Mouse (Mus musculus): ENCODE measurements around the gene Psmd12. TPM values are rescaled to one million over a fixed set of nuclear protein-coding genes. Genes with fewer than 3 reads are reported as not detected.

Psmd12 gene
- polyA plus RNA-seq, 1 experiment from 2014 or later, result 101 TPM

DNA sequence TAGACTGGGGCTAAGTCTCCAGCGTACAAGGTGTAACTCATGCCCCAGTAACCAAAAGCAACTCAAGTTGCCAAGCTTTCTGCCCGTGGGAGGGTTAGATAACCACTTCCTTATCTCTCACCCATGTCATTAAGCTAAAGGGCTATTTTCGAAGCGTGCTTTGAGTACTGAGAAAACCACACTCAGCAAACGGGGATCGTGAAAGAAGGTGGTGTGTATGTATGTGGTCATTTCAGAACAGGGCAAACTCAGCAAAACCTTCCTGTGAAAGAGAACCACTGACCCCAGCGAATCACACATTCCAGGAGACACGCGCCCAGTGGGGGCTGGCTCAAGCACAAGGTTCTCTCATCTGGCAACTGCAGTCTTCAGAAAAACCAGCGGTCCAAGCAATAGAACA, 28.2 kb upstream of the Psmd12 start:
- Histone ChIP-seq H3K36me3 (ENCODE audit: inconsistent target) (no peaks in the 10 kb centered on the region), H3K27ac (peak overlapping the region; percentile 19; the same call in 1 of the 2 replicates), H3K79me2 (ENCODE audit: inconsistent target) (peaks cover 74% of the 10 kb centered on the region; the same call in 1 of the 2 replicates), H3K4me3 (ENCODE audit: inconsistent target) (no peak overlapping the region)
- 4% methylated on average over 9 of the region's 10 CpGs for WGBS (ENCODE audit: missing documents)

DNA sequence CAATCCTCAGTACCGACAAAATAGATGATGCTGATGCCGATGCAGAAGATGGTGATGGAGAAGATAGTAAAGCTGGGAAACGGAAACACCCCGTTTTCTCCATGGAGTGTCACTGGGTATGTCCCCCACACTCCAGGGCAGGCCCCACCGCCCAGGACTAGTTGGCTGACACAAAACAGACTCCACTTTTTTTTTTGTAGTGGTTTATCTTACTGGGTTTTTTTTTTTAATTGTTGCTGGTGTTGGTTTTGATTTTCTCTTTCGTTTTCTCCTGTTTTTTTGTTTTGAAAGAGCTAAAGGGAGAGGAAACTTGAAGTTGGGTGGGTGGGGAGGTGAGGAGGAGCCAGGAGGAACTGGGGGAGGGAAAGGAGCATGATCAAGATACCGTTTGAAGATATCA, 27.2 kb upstream of the Psmd12 start:
- no peak overlapping the region for H3K27ac ChIP-seq
- H3K79me2 ChIP-seq (ENCODE audit: inconsistent target), result peaks cover 73% of the 10 kb centered on the region; the same call in 1 of the 2 replicates
- 64% methylated on average over 7 of the region's 7 CpGs for WGBS (ENCODE audit: missing documents)
- no peak overlapping the region for H3K4me3 ChIP-seq (ENCODE audit: inconsistent target)
- H3K36me3 ChIP-seq (ENCODE audit: inconsistent target), result no peaks in the 10 kb centered on the region

DNA sequence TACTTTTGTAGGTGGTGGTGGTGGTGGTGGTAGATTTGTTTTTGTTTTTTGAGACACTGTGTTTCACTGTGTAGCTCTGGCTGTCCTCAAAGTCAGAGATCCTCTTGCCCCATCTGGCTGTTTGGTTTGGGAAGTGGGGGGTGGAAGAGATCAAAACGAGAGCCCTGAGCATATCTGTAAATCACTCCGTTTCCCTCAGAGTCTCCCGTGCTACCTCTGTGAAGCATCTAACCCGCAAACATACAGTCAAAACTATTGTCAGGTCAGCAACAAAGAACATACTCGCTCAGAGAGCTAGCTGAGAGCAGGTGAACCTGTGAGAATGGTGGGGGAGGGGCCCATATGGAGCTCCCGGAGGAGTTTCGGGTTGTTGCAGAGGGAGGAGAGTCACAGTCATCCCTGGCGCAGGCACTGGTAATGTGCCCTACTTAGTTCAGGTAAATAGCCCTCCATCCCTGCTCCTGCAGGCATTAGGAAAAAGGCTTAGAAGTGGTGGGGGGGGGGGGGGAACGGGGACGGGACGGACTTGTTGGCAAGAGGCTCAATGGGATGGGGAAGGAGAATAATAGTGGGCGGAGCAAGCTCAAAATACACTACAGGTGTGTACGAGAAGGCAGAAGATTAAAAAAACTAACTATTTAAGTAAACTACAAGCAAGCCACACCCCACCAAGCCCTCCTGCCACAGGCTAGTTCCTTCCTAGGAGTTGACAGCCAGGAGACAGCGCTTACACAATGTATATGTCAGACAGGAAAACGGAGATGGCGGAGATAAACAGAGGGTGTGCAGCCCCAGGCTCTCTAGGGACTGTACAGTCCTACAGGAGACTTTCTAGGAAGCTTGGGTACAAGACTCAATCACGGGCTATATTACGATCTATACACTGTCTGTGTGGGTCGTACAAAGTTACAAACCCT, 24.5 kb upstream of the Psmd12 start:
- no peaks in the 10 kb centered on the region for H3K36me3 ChIP-seq (ENCODE audit: inconsistent target)
- H3K79me2 ChIP-seq (ENCODE audit: inconsistent target), result peaks cover 67% of the 10 kb centered on the region; the same call in 1 of the 2 replicates
- no peak overlapping the region for H3K27ac ChIP-seq
- 45% methylated on average over 19 of the region's 19 CpGs for WGBS (ENCODE audit: missing documents)
- H3K4me3 ChIP-seq (ENCODE audit: inconsistent target), result no peak overlapping the region

DNA sequence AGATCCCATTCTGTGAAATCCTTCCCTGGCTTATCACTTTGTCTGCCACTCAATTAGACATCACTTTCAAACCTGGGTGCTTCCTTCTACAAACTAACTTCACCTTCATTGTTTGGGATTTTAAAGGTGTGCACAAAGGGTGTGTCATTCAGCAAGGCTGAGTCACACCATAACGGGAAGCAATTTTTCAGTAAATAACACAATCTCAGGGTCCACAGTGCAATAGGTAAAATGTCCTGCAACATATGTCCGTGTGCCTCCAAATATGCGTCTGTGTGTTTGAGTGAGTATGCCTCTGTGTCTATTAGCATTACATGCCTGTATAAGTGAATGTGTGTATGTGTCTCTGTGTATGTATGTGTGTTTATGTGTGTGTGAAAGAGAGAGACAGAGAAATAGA, 22.0 kb upstream of the Psmd12 start:
- WGBS (ENCODE audit: missing documents), result 90% methylated on average over 3 of the region's 3 CpGs
- Histone ChIP-seq H3K36me3 (ENCODE audit: inconsistent target) (no peaks in the 10 kb centered on the region), H3K4me3 (ENCODE audit: inconsistent target) (no peak overlapping the region), H3K27ac (no peak overlapping the region), H3K79me2 (ENCODE audit: inconsistent target) (peaks cover 83% of the 10 kb centered on the region)

DNA sequence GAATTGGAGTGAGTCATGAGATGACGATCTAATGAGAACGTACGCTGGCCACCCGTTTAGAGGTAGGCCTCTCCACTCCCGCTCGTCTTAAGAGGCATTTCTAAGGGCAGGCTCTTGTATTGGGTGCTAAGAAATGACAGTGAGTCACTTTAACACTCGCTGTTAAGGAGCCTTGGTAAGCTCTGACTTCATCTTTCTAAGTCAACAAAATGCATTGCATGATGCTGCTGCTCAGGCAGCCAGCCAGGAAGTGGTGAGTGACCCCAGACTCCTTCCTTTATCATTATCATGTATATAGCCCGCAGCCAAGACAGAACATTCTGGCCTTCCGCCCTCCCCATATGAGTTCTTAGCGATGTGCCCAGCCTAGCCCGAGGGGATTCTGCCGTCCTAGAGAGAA, 21.0 kb upstream of the Psmd12 start:
- peaks cover 90% of the 10 kb centered on the region for H3K79me2 ChIP-seq (ENCODE audit: inconsistent target)
- 81% methylated on average over 12 of the region's 12 CpGs for WGBS (ENCODE audit: missing documents)
- no peak overlapping the region for H3K27ac ChIP-seq
- H3K36me3 ChIP-seq (ENCODE audit: inconsistent target), result no peaks in the 10 kb centered on the region
- no peak overlapping the region for H3K4me3 ChIP-seq (ENCODE audit: inconsistent target)

DNA sequence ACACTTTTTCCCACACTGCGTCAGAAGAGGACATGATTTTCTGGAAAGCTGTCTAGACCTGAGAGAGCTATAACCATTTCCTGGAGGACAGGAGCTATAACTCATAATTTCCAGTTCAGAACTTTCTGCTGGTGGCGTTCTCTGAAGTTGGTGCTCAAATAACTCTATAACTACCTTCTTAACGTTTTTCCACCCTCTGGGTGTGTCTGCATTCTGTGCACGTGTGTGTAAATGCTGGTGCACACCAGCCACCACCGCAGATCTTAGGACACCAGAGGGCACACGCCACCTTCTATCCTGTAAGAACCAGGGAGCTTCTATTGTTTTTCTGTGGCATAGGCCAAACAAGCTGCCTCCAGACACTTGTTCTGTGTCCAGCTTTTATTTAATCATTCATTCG, 20.3 kb upstream of the Psmd12 start:
- WGBS (ENCODE audit: missing documents), result 88% methylated on average over 7 of the region's 7 CpGs
- Histone ChIP-seq H3K79me2 (ENCODE audit: inconsistent target) (peaks cover 90% of the 10 kb centered on the region), H3K36me3 (ENCODE audit: inconsistent target) (no peaks in the 10 kb centered on the region), H3K27ac (no peak overlapping the region), H3K4me3 (ENCODE audit: inconsistent target) (no peak overlapping the region)

DNA sequence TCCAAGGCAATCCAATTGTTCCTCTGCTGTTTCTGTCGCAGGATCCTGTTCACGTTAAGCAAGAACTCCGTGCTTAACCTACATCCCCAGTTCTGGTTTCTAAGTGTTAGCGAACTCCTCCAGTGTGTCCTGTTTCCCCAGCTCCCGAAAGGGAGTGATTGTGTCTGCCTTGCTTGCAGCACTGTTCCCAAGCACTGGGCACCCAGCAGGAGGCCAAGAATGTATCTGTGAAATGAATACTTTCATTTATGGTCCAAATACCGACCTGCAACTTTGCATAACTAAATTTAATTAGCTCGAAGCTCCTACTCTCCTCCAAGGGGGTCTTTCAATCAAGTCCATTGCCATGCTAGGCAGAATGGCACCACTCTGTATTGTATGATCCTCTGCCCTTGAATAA, 19.5 kb upstream of the Psmd12 start:
- Histone ChIP-seq H3K36me3 (ENCODE audit: inconsistent target) (no peaks in the 10 kb centered on the region), H3K4me3 (ENCODE audit: inconsistent target) (no peak overlapping the region), H3K27ac (no peak overlapping the region), H3K79me2 (ENCODE audit: inconsistent target) (peaks cover 90% of the 10 kb centered on the region)
- WGBS (ENCODE audit: missing documents), result 83% methylated on average over 7 of the region's 7 CpGs

DNA sequence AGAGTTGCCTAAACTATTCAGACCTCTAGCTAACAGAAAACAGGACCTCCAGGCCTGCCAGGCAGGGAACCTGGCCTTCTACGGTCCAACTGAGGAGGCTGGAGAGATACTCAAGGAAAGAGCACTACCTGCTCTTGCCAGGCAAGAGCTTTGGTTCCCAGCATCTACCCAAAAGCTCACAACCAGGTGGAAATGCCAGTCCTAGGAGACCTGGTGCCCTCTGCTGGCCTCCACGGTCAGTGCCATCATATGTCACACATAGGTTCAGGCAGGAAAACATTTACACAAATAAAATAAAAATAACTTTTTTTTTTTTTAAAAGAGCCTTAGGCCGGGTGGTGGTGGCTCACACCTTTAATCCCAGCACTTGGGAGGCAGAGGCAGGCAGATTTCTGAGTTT, 16.8 kb upstream of the Psmd12 start:
- no peak overlapping the region for H3K27ac ChIP-seq
- peaks cover 97% of the 10 kb centered on the region for H3K79me2 ChIP-seq (ENCODE audit: inconsistent target)
- 90% methylated on average over 2 of the region's 3 CpGs for WGBS (ENCODE audit: missing documents)
- no peaks in the 10 kb centered on the region for H3K36me3 ChIP-seq (ENCODE audit: inconsistent target)
- H3K4me3 ChIP-seq (ENCODE audit: inconsistent target), result no peak overlapping the region

DNA sequence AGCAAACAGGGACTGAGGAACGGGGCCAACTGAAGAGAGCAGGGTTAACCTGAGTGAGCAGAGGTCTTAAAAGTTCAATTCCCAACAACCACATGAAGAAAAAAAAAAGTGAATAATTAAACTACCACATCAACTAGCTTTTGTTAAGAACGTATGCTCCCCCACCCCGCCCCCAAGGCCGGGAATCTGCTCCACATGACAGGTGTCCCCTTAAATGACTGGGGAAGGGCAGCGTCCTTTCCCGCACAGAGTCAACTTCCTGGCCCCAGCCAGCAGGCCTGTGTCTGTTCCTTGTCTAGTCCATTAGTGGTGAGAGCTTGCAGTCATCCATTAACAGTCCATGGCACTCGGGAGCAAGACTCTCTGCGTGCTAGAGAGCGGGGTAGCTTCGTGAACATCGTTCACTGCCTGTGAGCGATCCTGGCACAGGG, 16.0 kb upstream of the Psmd12 start:
- H3K27ac ChIP-seq, result no peak overlapping the region
- WGBS (ENCODE audit: missing documents), result 91% methylated on average over 12 of the region's 12 CpGs
- no peaks in the 10 kb centered on the region for H3K36me3 ChIP-seq (ENCODE audit: inconsistent target)
- H3K4me3 ChIP-seq (ENCODE audit: inconsistent target), result no peak overlapping the region
- peaks cover 95% of the 10 kb centered on the region for H3K79me2 ChIP-seq (ENCODE audit: inconsistent target)

DNA sequence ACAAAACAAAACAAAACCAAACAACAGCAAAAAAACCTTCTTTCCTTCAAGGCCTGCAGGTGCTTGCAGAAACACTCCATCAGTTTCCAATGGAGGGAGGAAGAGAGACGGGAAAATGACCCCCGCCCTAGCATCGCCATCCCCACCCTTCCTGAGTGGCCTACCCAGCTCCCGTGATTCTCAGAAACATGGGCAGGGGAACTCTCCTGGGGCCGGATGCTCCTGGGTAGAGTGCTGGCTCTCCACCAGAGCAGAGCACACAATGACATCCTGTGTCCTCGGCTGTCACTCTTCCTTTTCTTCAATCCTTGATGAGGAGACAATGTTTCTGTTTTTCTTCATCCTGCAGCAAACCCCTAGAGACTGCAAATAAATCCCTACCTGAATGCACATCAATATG, 15.1 kb upstream of the Psmd12 start:
- no peak overlapping the region for H3K27ac ChIP-seq
- WGBS (ENCODE audit: missing documents), result 60% methylated on average over 6 of the region's 6 CpGs
- H3K36me3 ChIP-seq (ENCODE audit: inconsistent target), result no peaks in the 10 kb centered on the region
- peaks cover 93% of the 10 kb centered on the region for H3K79me2 ChIP-seq (ENCODE audit: inconsistent target)
- H3K4me3 ChIP-seq (ENCODE audit: inconsistent target), result no peak overlapping the region

DNA sequence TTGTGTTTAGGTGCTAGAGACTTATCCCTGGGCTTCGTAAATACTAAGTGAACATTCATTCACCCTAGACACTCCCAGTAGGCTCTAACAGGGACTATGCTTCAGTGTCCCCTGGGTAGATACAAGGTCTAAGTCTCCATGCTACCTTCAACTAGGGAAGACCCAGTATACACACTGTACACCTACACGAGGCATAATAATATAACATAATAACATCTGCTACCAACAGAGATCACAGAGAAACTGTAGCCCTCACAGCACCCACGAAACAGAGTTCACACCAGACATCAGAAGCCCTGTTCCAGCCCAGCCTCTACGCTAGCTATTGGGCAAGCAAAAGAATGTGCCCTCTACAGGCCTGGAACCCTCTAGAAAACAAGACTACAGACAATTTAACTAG, 14.2 kb upstream of the Psmd12 start:
- 93% methylated on average over 4 of the region's 4 CpGs for WGBS (ENCODE audit: missing documents)
- H3K36me3 ChIP-seq (ENCODE audit: inconsistent target), result no peaks in the 10 kb centered on the region
- no peak overlapping the region for H3K27ac ChIP-seq
- H3K79me2 ChIP-seq (ENCODE audit: inconsistent target), result peaks cover 89% of the 10 kb centered on the region
- no peak overlapping the region for H3K4me3 ChIP-seq (ENCODE audit: inconsistent target)

DNA sequence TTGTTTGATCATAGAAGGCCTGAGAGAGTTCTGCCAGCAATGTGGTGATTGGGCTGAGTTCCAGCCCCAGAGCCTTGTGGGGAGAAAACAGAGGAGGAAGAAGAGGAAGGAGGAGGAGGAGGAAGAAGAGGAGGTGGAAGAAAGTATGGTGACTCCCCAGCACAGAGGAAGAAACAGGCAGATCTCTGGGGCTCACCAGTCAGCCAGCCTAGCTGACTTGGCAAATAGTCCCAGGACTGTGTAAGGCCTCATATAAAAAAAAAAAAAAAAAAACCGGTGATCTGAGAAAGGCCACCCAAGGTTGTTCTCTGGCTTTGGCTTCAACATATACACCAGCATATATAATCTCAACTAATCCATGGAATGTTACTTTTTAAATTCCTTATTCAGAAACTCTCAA, 13.3 kb upstream of the Psmd12 start:
- WGBS (ENCODE audit: missing documents), result 10% methylated on average over 1 of the region's 1 CpGs
- H3K36me3 ChIP-seq (ENCODE audit: inconsistent target), result no peaks in the 10 kb centered on the region
- H3K4me3 ChIP-seq (ENCODE audit: inconsistent target), result no peak overlapping the region
- peaks cover 79% of the 10 kb centered on the region for H3K79me2 ChIP-seq (ENCODE audit: inconsistent target)
- no peak overlapping the region for H3K27ac ChIP-seq

DNA sequence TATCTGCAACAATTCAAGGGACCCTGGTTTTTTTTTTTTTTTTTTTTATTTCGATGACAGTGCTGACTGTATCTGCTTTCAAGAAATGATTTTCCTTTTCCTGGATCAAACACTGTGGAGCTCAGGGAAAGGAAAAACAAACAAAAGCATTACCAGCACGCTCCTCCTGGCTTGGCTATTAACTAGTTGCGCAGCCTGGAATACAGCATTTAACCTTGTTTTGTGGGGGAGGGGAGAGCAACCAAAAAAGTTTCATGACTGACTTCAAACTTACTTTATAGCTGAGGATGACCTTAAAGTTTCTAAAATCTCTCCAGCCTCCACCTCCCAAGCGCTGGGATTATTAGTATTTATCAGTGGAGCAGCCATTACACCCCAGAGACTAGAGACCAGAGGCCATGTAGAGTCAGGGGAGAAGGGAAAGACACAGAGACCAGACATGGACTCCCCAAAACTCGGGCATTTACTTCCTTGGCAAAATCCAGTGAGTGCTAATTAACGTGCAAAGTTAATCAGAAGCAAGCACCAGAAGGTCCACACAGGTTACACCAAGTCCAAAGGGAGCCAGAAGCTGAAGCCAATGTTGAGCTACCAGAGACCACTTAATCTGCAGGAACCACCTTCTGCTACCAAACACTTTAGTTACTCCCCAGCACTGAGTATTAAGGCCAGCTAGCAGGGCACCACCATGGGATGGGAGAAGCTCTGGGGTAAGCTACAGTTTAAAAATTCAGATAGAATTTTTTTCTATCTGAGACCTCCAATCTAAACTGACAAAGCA, 12.5 kb upstream of the Psmd12 start:
- no peak overlapping the region for H3K27ac ChIP-seq
- H3K79me2 ChIP-seq (ENCODE audit: inconsistent target), result peaks cover 71% of the 10 kb centered on the region; the same call in 1 of the 2 replicates
- WGBS (ENCODE audit: missing documents), result 88% methylated on average over 5 of the region's 6 CpGs
- no peak overlapping the region for H3K4me3 ChIP-seq (ENCODE audit: inconsistent target)
- H3K36me3 ChIP-seq (ENCODE audit: inconsistent target), result no peaks in the 10 kb centered on the region

DNA sequence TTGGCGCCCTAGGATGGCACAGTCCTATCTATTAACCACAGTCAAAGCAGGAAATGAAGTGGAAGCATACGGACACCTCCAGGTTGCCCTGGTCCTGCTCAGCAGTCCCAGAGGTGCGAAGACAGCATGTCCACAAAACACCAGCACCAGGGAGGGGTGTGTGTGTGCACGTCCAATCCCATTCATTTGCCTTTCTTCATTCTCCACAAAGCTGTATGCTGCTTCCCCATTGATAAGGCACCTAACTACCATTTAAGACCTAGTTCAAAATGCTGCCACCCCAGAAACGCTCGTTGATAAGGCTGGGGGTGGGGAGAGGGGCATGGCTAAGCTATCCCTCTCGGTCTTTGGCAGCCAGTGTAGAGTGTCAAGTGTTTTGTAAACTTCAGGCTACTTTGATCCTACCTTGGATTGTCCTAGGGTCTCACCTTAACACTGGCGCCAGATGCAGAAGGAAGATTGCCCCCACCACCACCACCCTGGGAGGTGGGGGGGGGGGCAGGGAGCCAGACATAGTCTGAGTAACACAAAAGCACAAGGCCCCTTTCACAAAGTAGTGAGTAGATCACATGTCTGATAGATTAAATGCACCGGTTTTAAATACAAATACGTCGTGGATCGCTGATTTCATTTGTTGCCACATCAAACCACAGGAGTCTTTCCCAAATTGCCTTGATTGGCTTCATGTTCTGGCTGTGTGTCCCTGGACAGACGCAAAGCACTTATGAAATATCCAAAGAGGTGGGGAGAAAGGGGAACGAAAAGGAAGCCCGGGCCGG, 10.8 kb upstream of the Psmd12 start:
- H3K36me3 ChIP-seq (ENCODE audit: inconsistent target), result no peaks in the 10 kb centered on the region
- 18% methylated on average over 16 of the region's 16 CpGs for WGBS (ENCODE audit: missing documents)
- peaks cover 55% of the 10 kb centered on the region; the same call in 1 of the 2 replicates for H3K79me2 ChIP-seq (ENCODE audit: inconsistent target)
- H3K27ac ChIP-seq, result peak overlapping the region; percentile 87
- H3K4me3 ChIP-seq (ENCODE audit: inconsistent target), result peak overlapping the region; percentile 88

Data from macrophage (primary cell).